Mouse (Mus musculus): ENCODE data around the gene Gm29797. TPM values are rescaled to one million over a fixed set of nuclear protein-coding genes. Genes with fewer than 3 reads are reported as not detected.

Gm29797 gene
- polyA plus RNA-seq, 1 experiment from 2014 or later = not detected

Other genes with a start within 250 kb of the Gm29797 start
- gene Zbtb46, start 197.6 kb upstream of the Gm29797 start, polyA plus RNA-seq (2016; fragmentation: Nextera tagmentation; extraction: Ambion mirVana) = 22.2 and 24.6 TPM in 2 replicates
- gene Abhd16b, start 163.8 kb upstream of the Gm29797 start, polyA plus RNA-seq (2016; fragmentation: Nextera tagmentation; extraction: Ambion mirVana) = not detected in 2 replicates
- 122 and 135 TPM in 2 replicates for gene Tpd52l2, start 159.9 kb upstream of the Gm29797 start, polyA plus RNA-seq (2016; fragmentation: Nextera tagmentation; extraction: Ambion mirVana)
- gene Dnajc5, start 136.5 kb upstream of the Gm29797 start, polyA plus RNA-seq (2016; fragmentation: Nextera tagmentation; extraction: Ambion mirVana) = 137 and 140 TPM in 2 replicates
- 60.4 and 71.6 TPM in 2 replicates for gene Uckl1, start 72.1 kb upstream of the Gm29797 start, polyA plus RNA-seq (2016; fragmentation: Nextera tagmentation; extraction: Ambion mirVana)
- 75.2 and 80.5 TPM in 2 replicates for gene Prpf6, start 65.2 kb upstream of the Gm29797 start, polyA plus RNA-seq (2016; fragmentation: Nextera tagmentation; extraction: Ambion mirVana)
- 71.9 and 85.5 TPM in 2 replicates for gene Zfp512b, start 64.2 kb upstream of the Gm29797 start, polyA plus RNA-seq (2016; fragmentation: Nextera tagmentation; extraction: Ambion mirVana)
- gene Samd10, start 57.8 kb upstream of the Gm29797 start, polyA plus RNA-seq (2016; fragmentation: Nextera tagmentation; extraction: Ambion mirVana) = 88.8 and 92.4 TPM in 2 replicates
- gene Sox18, start 14.6 kb downstream of the Gm29797 start, polyA plus RNA-seq (2016; fragmentation: Nextera tagmentation; extraction: Ambion mirVana) = 15.4 and 19.3 TPM in 2 replicates
- gene Tcea2, start 23.3 kb downstream of the Gm29797 start, polyA plus RNA-seq (2016; fragmentation: Nextera tagmentation; extraction: Ambion mirVana) = 21.1 and 23.3 TPM in 2 replicates
- 44.9 and 45.3 TPM in 2 replicates for gene Rgs19, start 36.9 kb downstream of the Gm29797 start, polyA plus RNA-seq (2016; fragmentation: Nextera tagmentation; extraction: Ambion mirVana)
- not detected in 2 replicates for gene Lkaaear1, start 41.4 kb downstream of the Gm29797 start, polyA plus RNA-seq (2016; fragmentation: Nextera tagmentation; extraction: Ambion mirVana)
- 41.8 and 42.5 TPM in 2 replicates for gene Oprl1, start 58.0 kb downstream of the Gm29797 start, polyA plus RNA-seq (2016; fragmentation: Nextera tagmentation; extraction: Ambion mirVana)
- 66.4 and 76.0 TPM in 2 replicates for gene Myt1, start 106.3 kb downstream of the Gm29797 start, polyA plus RNA-seq (2016; fragmentation: Nextera tagmentation; extraction: Ambion mirVana)
- gene Pcmtd2, start 180.8 kb downstream of the Gm29797 start, polyA plus RNA-seq (2016; fragmentation: Nextera tagmentation; extraction: Ambion mirVana) = 40.0 and 42.9 TPM in 2 replicates
- 99.0 and 99.8 TPM in 2 replicates for gene Polr3k, start 207.3 kb downstream of the Gm29797 start, polyA plus RNA-seq (2016; fragmentation: Nextera tagmentation; extraction: Ambion mirVana)